Mouse (Mus musculus) gastrocnemius, postnatal 4 days (tissue): Measurements from ENCODE around the gene Il2rb. TPM values are rescaled to one million over a fixed set of nuclear protein-coding genes. Genes with fewer than 3 reads are reported as not detected.

Experiments
- DNase-seq, 2 experiments: peaks; one replicate each; pipeline ENCODE4 v3.0.0; 2021 to 2022; ENCODE audit warnings: low spot score in 2 of 2, mixed read lengths in 2 of 2
- total RNA-seq, 2 experiments: library from RNA; stranded (reverse); gene quantifications; 2 replicates each; pipeline ENCODE4 v1.2.3; 2021

The Il2rb gene
- total RNA-seq, 2 experiments from 2014 or later: 0.16 to 0.20 TPM

- no peak for DNase-seq
These were observed 11.8 kb downstream of the Il2rb start for GRCm38 (mm10) chr15:78483311-78483710.

GRCm38 (mm10) chr15:78482518-78482917 is 12.6 kb downstream of the Il2rb start:
- DNase-seq: no peak

GRCm38 (mm10) chr15:78481448-78482000 is 13.5 kb downstream of the Il2rb start:
- DNase-seq: no peak

- no peak for DNase-seq
These were observed 14.1 kb downstream of the Il2rb start for GRCm38 (mm10) chr15:78480991-78481390.

GRCm38 (mm10) chr15:78480111-78480510 is 15.0 kb downstream of the Il2rb start:
- DNase-seq: no peak

DNA sequence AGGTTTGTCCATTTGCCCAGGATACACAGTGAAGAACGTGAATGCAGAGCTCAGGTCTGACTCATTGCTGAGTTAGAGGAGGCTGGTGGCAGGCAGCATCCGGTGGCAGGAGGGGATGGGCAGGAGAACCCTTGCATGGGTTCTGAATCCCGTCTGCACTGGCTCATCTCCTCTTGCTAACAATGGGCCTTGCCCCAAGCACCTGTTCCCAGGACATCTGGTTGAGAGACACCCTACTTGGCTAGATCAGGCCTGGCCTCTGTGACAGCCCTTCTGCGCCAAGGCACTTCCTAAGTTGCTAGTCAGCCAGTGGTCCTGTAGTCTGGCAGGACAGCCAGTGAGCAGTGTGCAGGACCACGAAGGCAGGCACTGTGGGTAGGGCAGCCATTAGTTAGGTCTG is 15.6 kb downstream of the Il2rb start:
- no peak for DNase-seq

DNA sequence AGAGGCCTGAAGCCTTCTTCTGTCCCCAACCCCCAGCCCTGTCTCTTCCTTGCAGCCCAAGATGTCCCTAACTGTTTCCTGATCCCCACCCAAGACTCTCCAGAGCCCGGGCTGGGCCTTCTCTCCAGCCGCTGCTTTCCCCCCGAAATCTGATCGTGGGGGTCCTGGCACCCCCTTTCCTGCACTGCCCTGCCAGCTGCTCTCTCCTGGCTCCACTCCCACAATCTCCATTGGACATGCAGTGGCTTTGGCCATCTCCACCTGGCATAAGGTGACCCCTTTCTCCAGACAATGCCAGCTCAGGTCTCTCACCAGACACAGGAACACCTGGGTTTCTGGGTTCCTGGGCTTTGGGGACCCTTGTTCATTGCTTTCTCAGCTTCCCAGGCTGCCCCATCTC is 17.0 kb downstream of the Il2rb start:
- DNase-seq: no peak

DNA sequence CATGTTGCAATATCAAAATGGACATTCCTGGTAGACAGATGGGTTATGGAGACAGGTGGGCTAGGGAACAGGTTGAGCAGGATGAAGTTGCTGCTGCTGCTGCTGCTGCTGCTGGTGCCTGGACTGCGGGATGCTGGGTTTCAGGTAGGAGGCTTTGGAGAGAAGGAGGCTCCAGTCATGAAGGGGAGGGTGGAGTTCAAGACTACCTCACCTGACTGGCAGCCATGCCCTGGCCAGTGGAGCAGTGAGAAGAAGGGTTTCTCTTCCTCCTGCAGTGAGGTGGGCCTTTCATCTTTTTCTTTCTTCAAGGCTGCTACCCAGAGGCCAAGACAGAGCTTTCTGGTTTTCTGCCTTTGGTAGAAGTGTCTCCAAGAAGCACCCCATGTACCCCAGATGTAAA is 18.2 kb downstream of the Il2rb start:
- no peak for DNase-seq

- no peak for DNase-seq
These were observed 19.5 kb downstream of the Il2rb start for GRCm38 (mm10) chr15:78475604-78476031.

DNA sequence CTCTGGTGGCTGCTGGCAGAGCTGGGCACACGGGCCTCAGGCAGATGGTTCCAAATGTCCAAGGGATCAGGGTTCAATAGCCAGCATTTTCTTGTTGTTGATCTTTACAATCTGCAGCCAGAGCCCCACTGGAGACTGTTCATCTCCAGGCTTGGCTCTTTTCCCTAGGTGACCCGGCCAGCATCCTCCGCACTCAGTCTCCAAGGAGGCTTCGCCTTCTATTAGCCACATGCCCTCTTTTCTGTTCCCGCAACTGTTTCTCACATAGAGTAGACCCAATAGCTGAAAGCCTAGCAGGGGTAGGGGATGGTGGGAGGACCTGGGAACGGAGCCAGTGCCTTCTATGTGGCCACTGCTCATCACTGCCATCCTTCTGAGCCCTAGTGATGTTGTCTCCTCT is 21.6 kb downstream of the Il2rb start:
- no peak for DNase-seq

- DNase-seq: no peak
These were observed 23.2 kb downstream of the Il2rb start for GRCm38 (mm10) chr15:78471902-78472301.

GRCm38 (mm10) chr15:78470495-78471276 is 24.4 kb downstream of the Il2rb start:
- no peak for DNase-seq

DNA sequence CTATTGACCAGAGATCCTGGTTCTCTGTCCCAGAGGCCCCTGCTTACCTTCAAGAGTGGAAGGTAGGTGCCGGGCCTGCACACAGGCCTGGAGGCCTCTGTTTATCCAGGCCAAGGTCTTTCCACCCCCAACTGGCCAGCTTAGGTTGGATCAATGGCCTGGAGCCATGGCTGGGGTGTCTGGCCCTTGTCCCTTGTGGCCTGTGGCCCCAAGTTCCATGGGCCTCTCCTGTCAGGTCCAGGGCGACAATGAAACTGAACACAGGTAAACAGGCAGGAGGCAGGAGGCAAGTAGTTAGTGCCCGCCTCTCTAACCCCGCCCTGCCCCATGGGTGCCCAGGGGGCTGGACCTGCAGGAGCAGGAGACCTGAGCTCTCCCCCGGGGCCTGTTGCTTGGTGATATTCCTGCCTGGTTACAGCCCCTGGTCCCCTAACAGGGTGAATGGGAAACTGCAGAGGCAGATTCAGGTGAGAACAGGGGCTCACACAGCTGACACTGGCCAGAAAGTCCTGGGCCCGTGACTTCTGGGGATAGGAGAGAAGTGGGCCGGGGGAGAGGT is 26.6 kb downstream of the Il2rb start, which contains the start of gene Tmprss6:
Gene Tmprss6 (minus strand): TSS at position 256 of the 559 bp plus-strand sequence.
- no peak for DNase-seq

DNA sequence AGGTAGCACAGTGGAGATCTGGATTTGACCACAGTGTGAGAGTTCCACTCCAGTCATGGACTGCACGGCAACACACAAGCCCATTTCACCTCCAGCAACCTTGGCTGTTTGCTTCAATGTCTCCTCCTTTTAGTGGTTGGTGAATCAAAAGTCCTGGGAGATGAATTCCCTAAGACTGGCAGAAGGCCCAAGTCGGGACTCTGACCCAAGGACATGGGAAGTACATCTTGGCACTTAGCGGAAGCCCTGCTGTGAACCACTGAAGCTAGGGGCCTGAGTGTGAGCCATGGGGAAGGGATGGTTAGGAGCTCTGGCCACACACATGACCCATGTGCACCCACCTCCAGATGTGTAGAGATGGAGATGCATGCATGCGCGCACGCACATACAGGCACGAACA is 27.5 kb downstream of the Il2rb start:
- DNase-seq: no peak

DNA sequence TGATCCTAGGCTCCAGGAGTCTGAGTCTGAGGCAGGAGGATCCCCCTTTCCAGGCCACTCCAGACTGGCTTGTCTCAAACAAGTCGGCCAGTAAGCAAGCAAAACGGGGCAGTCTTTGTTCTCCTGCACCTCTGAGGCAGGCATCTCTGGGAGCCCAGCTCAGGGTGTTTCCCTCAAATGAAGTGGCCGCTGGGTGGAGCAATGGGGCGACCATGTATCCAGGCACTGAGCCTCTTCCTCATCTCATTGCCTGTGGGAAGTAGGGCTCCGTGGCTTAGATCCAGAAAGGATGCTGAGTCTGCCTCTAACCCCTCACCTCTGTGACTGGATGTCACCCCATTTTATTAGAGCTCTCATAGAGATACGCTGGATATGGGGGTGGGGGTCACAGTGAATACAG is 28.3 kb downstream of the Il2rb start:
- no peak for DNase-seq

DNA sequence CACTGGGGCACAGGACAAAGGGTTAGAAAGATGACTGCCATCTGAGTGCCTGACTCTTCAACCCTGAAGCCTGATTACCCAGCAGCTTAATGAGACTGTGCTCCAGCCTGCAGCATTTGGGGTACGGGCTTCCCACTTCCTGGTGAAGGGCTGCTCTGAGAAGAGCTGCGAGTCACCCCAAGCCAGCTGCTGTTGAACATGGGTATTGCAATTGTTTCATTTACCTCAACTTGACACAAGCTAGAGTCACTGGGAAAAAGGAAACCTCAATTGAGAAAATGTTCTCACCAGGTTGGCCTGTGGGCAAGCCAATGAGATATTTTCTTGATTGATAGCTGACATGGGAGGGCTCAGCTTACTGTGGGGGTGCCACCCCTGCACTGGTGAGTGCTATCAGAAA is 32.1 kb downstream of the Il2rb start:
- no peak for DNase-seq

- DNase-seq: no peak
These were observed 37.9 kb downstream of the Il2rb start for GRCm38 (mm10) chr15:78457193-78457592.

DNA sequence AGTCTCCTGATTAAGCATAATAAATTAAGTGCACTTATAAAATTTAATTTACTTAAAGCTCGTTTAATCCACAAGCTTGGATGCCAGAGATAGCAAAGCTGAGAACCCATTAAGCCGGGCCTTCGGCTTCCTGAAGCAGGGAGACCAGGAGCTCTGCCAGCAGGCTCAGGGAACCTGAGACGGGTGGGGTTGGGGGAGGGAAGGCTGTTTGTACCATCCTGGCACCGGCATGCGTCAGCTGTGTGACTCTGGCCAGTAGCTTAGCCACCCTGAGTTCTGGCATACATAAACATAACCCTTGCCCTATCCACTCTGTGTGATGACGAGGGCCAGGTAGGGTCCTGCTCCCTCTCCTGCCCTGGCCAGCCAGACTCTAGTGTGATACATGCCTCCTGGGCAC is 39.0 kb downstream of the Il2rb start:
- no peak for DNase-seq

- no peak for DNase-seq
These were observed 39.9 kb downstream of the Il2rb start for GRCm38 (mm10) chr15:78455168-78455567.

DNA sequence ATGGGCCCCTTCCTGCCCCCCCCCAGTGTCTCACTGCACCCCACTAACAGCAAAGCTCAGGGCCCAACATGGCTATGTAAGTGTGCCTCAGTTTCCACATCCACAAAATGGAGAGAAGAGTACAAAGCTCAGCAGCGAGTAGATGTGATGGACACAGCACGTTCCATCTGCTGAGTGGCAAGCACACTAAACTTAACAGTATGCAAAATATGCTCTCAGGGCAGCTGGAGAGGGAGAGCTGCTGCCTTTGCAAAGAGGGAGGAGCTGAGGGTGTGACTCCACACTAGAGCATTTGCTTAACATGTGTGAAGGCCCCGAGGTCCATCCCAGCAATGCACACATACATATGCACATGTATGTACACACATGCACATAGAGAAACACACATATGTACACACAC is 42.1 kb downstream of the Il2rb start:
- no peak for DNase-seq

DNA sequence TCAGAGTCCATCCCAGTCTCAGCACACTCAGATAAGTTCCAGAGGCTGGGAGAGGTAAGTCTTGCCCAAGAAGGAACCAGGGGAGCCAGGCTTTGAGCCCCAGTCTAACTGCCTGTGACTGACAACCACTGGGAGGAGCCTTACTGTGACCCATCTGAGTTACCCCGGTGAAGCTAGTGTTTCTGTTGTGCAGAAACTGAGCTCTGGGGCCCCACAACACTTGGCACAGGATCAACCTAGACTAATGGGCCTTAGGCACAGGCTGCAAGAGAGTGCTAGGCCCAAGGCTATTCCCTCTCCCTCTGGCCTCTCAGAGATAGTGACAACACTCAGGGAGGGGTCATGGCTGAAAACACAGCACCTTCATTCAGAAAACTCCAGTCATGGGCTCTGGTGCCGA is 43.9 kb downstream of the Il2rb start:
- no peak for DNase-seq

DNA sequence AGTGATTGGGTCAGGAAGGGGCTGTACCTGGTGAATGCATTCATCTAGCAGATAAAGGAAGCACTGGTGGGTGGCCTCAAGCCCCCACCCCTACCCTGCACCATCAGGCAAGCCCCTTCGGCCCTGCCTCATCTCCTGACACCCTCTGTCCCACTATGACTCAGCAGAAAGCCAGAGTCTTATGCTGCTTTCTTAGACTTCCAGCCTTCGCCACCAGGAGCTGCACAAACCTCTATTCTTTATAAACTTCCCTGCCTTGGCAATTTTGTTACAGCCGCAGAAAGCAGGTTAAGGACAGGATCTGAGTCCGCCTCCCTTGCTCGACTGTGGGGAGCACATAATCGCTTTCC is 44.7 kb downstream of the Il2rb start:
- no peak for DNase-seq
